Mouse (Mus musculus) kidney, adult 2 months (tissue): ENCODE results near the gene 1700015F17Rik.

Experiments used
- CTCF ChIP-seq: fragments of 200-500 bp; conservative IDR thresholded peaks from 2 replicates; pipeline ENCODE4 v1.5.1; 2011; ENCODE audit warnings: low read depth, mild to moderate bottlenecking, control low read depth, low read length, moderate library complexity, mixed read lengths; ENCODE audit not compliant: insufficient read depth, insufficient read length
- POLR2A ChIP-seq: fragments of 200-500 bp; IDR thresholded peaks from one replicate; pipeline ENCODE4 v1.6.1; 2011; ENCODE audit warnings: low read depth, low read length, control low read depth

GRCm38 (mm10) chr5:5392786-5393185 lies 86.2 kb downstream of the 1700015F17Rik start:
- TF ChIP-seq POLR2A (no peak), CTCF (no peak)
